Mouse (Mus musculus): ENCODE results near the gene Mpped2. TPM values are rescaled to one million over a fixed set of nuclear protein-coding genes. Genes with fewer than 3 reads are reported as not detected.

Mpped2 gene
- 136 and 142 TPM in 2 replicates for polyA plus RNA-seq (2016; fragmentation: Nextera tagmentation; extraction: Ambion mirVana)

GRCm38 (mm10) chr2:106692783-106693701 is at the start of gene Mpped2:
Gene Mpped2 (plus strand): TSS chr2:106693269.
- Histone ChIP-seq H3K4me1 (peaks cover 14% of the 10 kb centered on the region), H3K27me3 (no peaks in the 10 kb centered on the region), H3K36me3 (no peaks in the 10 kb centered on the region), H3K9ac (peak within 1 kb of the TSS; percentile 94), H3K4me2 (replicated peaks) (peak within 1 kb of the TSS; percentile 93), H3K9me3 (no peaks in the 10 kb centered on the region), H3K27ac (peak within 1 kb of the TSS; percentile 99), H3K4me3 (peak within 1 kb of the TSS; percentile 84)
- WGBS, result 1% methylated on average over 54 of the region's 56 CpGs
- peak; percentile 68 for ATAC-seq (ENCODE audit: insufficient number of reproducible peaks, insufficient read depth, low FRiP score, low TSS enrichment)

GRCm38 (mm10) chr2:106644782-106645181 is 48.3 kb upstream of the Mpped2 start:
- Histone ChIP-seq H3K9ac (no peak overlapping the region), H3K36me3 (no peaks in the 10 kb centered on the region), H3K4me1 (peaks cover 7% of the 10 kb centered on the region; the same call in 1 of the 2 replicates), H3K27me3 (no peaks in the 10 kb centered on the region), H3K4me3 (no peak overlapping the region), H3K27ac (no peak overlapping the region), H3K9me3 (no peaks in the 10 kb centered on the region), H3K4me2 (replicated peaks) (no peak overlapping the region)
- WGBS, result 90% methylated on average over 3 of the region's 3 CpGs
- no peak for ATAC-seq (ENCODE audit: insufficient number of reproducible peaks, insufficient read depth, low FRiP score, low TSS enrichment)

GRCm38 (mm10) chr2:106649686-106650570 is 43.1 kb upstream of the Mpped2 start:
- Histone ChIP-seq H3K9me3 (no peaks in the 10 kb centered on the region), H3K27ac (peak overlapping the region; percentile 77; the same call in 1 of the 2 replicates), H3K4me1 (peaks cover 15% of the 10 kb centered on the region; the same call in 1 of the 2 replicates), H3K27me3 (no peaks in the 10 kb centered on the region), H3K4me3 (peak overlapping the region; percentile 39), H3K4me2 (replicated peaks) (peak overlapping the region; percentile 51), H3K9ac (peak overlapping the region; percentile 44), H3K36me3 (no peaks in the 10 kb centered on the region)
- 6% methylated on average over 25 of the region's 25 CpGs for WGBS
- peak; percentile 96 for ATAC-seq (ENCODE audit: insufficient number of reproducible peaks, insufficient read depth, low FRiP score, low TSS enrichment)

- Histone ChIP-seq H3K4me2 (replicated peaks) (no peak overlapping the region), H3K4me3 (no peak overlapping the region), H3K9me3 (no peaks in the 10 kb centered on the region), H3K4me1 (peaks cover 21% of the 10 kb centered on the region), H3K9ac (no peak overlapping the region), H3K27me3 (no peaks in the 10 kb centered on the region), H3K36me3 (no peaks in the 10 kb centered on the region), H3K27ac (no peak overlapping the region)
- no peak for ATAC-seq (ENCODE audit: insufficient number of reproducible peaks, insufficient read depth, low FRiP score, low TSS enrichment)
- 82% methylated on average over 8 of the region's 8 CpGs for WGBS
Measured at GRCm38 (mm10) chr2:106652151-106652550, 40.9 kb upstream of the Mpped2 start.

GRCm38 (mm10) chr2:106652741-106653140 is 40.3 kb upstream of the Mpped2 start:
- no peak for ATAC-seq (ENCODE audit: insufficient number of reproducible peaks, insufficient read depth, low FRiP score, low TSS enrichment)
- Histone ChIP-seq H3K27me3 (no peaks in the 10 kb centered on the region), H3K4me3 (no peak overlapping the region), H3K9ac (no peak overlapping the region), H3K4me1 (peaks cover 21% of the 10 kb centered on the region), H3K27ac (no peak overlapping the region; the same call in 1 of the 2 replicates), H3K4me2 (replicated peaks) (no peak overlapping the region), H3K9me3 (no peaks in the 10 kb centered on the region), H3K36me3 (no peaks in the 10 kb centered on the region)
- WGBS, result 84% methylated on average over 4 of the region's 4 CpGs

GRCm38 (mm10) chr2:106653261-106653660 is 39.8 kb upstream of the Mpped2 start:
- Histone ChIP-seq H3K9me3 (no peaks in the 10 kb centered on the region), H3K27me3 (no peaks in the 10 kb centered on the region), H3K27ac (no peak overlapping the region), H3K9ac (no peak overlapping the region), H3K4me3 (no peak overlapping the region), H3K4me2 (replicated peaks) (no peak overlapping the region), H3K36me3 (no peaks in the 10 kb centered on the region), H3K4me1 (peaks cover 21% of the 10 kb centered on the region)
- 86% methylated on average over 4 of the region's 4 CpGs for WGBS
- ATAC-seq (ENCODE audit: insufficient number of reproducible peaks, insufficient read depth, low FRiP score, low TSS enrichment), result no peak

- WGBS, result 46% methylated on average over 4 of the region's 4 CpGs
- H3K4me1 ChIP-seq, result peaks cover 14% of the 10 kb centered on the region
- no peak for ATAC-seq (ENCODE audit: insufficient number of reproducible peaks, insufficient read depth, low FRiP score, low TSS enrichment)
Measured at GRCm38 (mm10) chr2:106655271-106655670, 37.8 kb upstream of the Mpped2 start.

GRCm38 (mm10) chr2:106665271-106665670 is 27.8 kb upstream of the Mpped2 start:
- no peak for ATAC-seq (ENCODE audit: insufficient number of reproducible peaks, insufficient read depth, low FRiP score, low TSS enrichment)
- Histone ChIP-seq H3K27ac (no peak overlapping the region), H3K4me1 (peaks cover 8% of the 10 kb centered on the region), H3K4me2 (replicated peaks) (peak overlapping the region; percentile 21; the same call in 1 of the 2 replicates), H3K9me3 (no peaks in the 10 kb centered on the region), H3K27me3 (no peaks in the 10 kb centered on the region), H3K36me3 (no peaks in the 10 kb centered on the region), H3K9ac (no peak overlapping the region), H3K4me3 (no peak overlapping the region)
- 27% methylated on average over 11 of the region's 11 CpGs for WGBS

More at GRCm38 (mm10) chr2:106655271-106655670, 37.8 kb upstream of the Mpped2 start:
- Histone ChIP-seq H3K4me3 (no peak overlapping the region), H3K9me3 (no peaks in the 10 kb centered on the region), H3K36me3 (no peaks in the 10 kb centered on the region), H3K27ac (no peak overlapping the region), H3K9ac (no peak overlapping the region), H3K4me2 (replicated peaks) (no peak overlapping the region), H3K27me3 (no peaks in the 10 kb centered on the region)

GRCm38 (mm10) chr2:106674319-106674718 is 18.8 kb upstream of the Mpped2 start:
- ATAC-seq (ENCODE audit: insufficient number of reproducible peaks, insufficient read depth, low FRiP score, low TSS enrichment), result no peak
- no peak overlapping the region for H3K27ac ChIP-seq
- WGBS, result 64% methylated on average over 8 of the region's 8 CpGs
- no peaks in the 10 kb centered on the region for H3K36me3 ChIP-seq
- H3K9me3 ChIP-seq, result no peaks in the 10 kb centered on the region
- H3K4me2 ChIP-seq (replicated peaks), result no peak overlapping the region
- H3K4me1 ChIP-seq, result peaks cover 8% of the 10 kb centered on the region; the same call in 1 of the 2 replicates
- H3K9ac ChIP-seq, result no peak overlapping the region
- H3K4me3 ChIP-seq, result no peak overlapping the region
- H3K27me3 ChIP-seq, result no peaks in the 10 kb centered on the region

GRCm38 (mm10) chr2:106677449-106677848 is 15.6 kb upstream of the Mpped2 start:
- 60% methylated on average over 2 of the region's 2 CpGs for WGBS
- H3K9ac ChIP-seq, result no peak overlapping the region
- no peaks in the 10 kb centered on the region for H3K9me3 ChIP-seq
- no peak for ATAC-seq (ENCODE audit: insufficient number of reproducible peaks, insufficient read depth, low FRiP score, low TSS enrichment)
- H3K4me2 ChIP-seq (replicated peaks), result no peak overlapping the region
- no peaks in the 10 kb centered on the region for H3K27me3 ChIP-seq
- H3K27ac ChIP-seq, result no peak overlapping the region
- H3K4me3 ChIP-seq, result no peak overlapping the region
- H3K36me3 ChIP-seq, result no peaks in the 10 kb centered on the region
- peaks cover 9% of the 10 kb centered on the region; the same call in 1 of the 2 replicates for H3K4me1 ChIP-seq

GRCm38 (mm10) chr2:106679720-106680455 is 13.2 kb upstream of the Mpped2 start:
- Histone ChIP-seq H3K36me3 (no peaks in the 10 kb centered on the region), H3K9me3 (no peaks in the 10 kb centered on the region), H3K4me2 (replicated peaks) (no peak overlapping the region), H3K27me3 (no peaks in the 10 kb centered on the region), H3K4me1 (peaks cover 15% of the 10 kb centered on the region; the same call in 1 of the 2 replicates), H3K27ac (no peak overlapping the region), H3K4me3 (no peak overlapping the region), H3K9ac (no peak overlapping the region)
- WGBS, result 55% methylated on average over 5 of the region's 5 CpGs
- ATAC-seq (ENCODE audit: insufficient number of reproducible peaks, insufficient read depth, low FRiP score, low TSS enrichment), result no peak

Data from embryonic facial prominence, embryonic 12.5 days (tissue).